Mouse (Mus musculus) effector memory CD4-positive, alpha-beta T cell, adult 7 months (primary cell): ENCODE data around the gene Ptges3. TPM values are rescaled to one million over a fixed set of nuclear protein-coding genes. Genes with fewer than 3 reads are reported as not detected.

Experiments
- polyA plus RNA-seq: library from polyadenylated mRNA; unstranded; fragments of 100-300 nt; shearing (Covaris generic); gene quantifications from one replicate; pipeline ENCODE4 v1.2.1, GENCODE M21; 2017

Gene Ptges3
- polyA plus RNA-seq, result 185 TPM

GRCm38 (mm10) chr10:128058601-128059151 lies at the start of gene Ptges3:
Gene Ptges3 (plus strand): TSS chr10:128058954.

GRCm38 (mm10) chr10:128015068-128015934 lies 43.5 kb upstream of the Ptges3 start, which contains the start of gene Prim1:
Gene Prim1 (plus strand): TSS chr10:128015168.

GRCm38 (mm10) chr10:128082880-128083421 lies 24.2 kb downstream of the Ptges3 start, which contains the start of gene Atp5b:
Gene Atp5b (plus strand): TSS chr10:128083273.

GRCm38 (mm10) chr10:128091564-128092505 lies 33.1 kb downstream of the Ptges3 start, which contains the start of gene Baz2a:
Gene Baz2a (plus strand): TSS chr10:128091577.

Other genes with a start within 250 kb of the Ptges3 start
- not detected for gene Rdh19, start 209.0 kb upstream of the Ptges3 start, polyA plus RNA-seq
- gene Rdh16f2, start 192.5 kb upstream of the Ptges3 start, polyA plus RNA-seq, result not detected
- gene Rdh7, start 170.1 kb upstream of the Ptges3 start, polyA plus RNA-seq, result 0.40 TPM
- gene Sdr9c7, start 160.4 kb upstream of the Ptges3 start, polyA plus RNA-seq, result not detected
- not detected for gene Hsd17b6, start 51.3 kb upstream of the Ptges3 start, polyA plus RNA-seq
- gene Prim1, start 43.8 kb upstream of the Ptges3 start, polyA plus RNA-seq, result 16.9 TPM
- 411 TPM for gene Naca, start 23.4 kb upstream of the Ptges3 start, polyA plus RNA-seq
- 1,063 TPM for gene Atp5b, start 24.3 kb downstream of the Ptges3 start, polyA plus RNA-seq
- 47.7 TPM for gene Baz2a, start 32.6 kb downstream of the Ptges3 start, polyA plus RNA-seq
- gene Rbms2, start 121.3 kb downstream of the Ptges3 start, polyA plus RNA-seq, result 32.2 TPM
- gene Gls2, start 135.5 kb downstream of the Ptges3 start, polyA plus RNA-seq, result 2.5 TPM
- 14.4 TPM for gene Spryd4, start 152.9 kb downstream of the Ptges3 start, polyA plus RNA-seq
- gene Mip, start 166.9 kb downstream of the Ptges3 start, polyA plus RNA-seq, result not detected
- 11.1 TPM for gene Timeless, start 173.1 kb downstream of the Ptges3 start, polyA plus RNA-seq
- not detected for gene Apon, start 195.1 kb downstream of the Ptges3 start, polyA plus RNA-seq
- gene Apof, start 209.7 kb downstream of the Ptges3 start, polyA plus RNA-seq, result 0.30 TPM
- 32.4 TPM for gene Stat2, start 211.6 kb downstream of the Ptges3 start, polyA plus RNA-seq
- gene Il23a, start 239.8 kb downstream of the Ptges3 start, polyA plus RNA-seq, result 0.51 TPM
- gene Pan2, start 244.4 kb downstream of the Ptges3 start, polyA plus RNA-seq, result 35.2 TPM